Mouse (Mus musculus): ENCODE results near the gene Sema6d.

Gene Sema6d

DNA sequence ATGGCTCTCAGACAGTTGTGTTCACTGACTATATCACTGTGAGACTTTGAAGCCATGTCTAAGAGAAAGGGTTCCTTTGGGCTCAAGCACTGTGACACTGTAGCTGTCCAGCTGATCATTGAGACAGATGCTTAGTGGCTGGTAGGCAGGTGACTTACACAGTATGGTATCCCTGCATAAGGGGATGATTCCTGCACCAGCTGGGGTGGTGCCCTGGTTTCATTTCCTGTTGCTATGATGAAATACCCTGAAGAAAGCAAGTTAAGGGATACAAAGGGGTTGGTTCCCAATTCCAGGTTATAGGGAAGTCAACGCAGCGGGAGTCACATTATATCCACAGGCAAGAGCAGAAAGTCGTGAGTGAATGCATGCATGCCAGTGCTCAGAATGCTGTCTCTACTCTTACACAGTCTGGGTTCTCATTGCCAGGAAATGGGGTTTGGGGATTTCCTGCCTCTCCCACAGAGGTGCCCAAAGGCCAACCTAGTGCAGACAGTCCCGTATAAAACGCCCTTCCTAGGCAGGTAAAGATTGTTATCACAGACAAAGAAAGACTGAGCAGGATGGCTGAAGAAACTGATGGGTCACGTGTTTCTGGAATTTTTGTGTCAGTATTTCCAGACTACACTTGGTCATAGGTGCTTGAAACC is 532.3 kb downstream of the Sema6d start:
- DNase-seq: no peak

DNA sequence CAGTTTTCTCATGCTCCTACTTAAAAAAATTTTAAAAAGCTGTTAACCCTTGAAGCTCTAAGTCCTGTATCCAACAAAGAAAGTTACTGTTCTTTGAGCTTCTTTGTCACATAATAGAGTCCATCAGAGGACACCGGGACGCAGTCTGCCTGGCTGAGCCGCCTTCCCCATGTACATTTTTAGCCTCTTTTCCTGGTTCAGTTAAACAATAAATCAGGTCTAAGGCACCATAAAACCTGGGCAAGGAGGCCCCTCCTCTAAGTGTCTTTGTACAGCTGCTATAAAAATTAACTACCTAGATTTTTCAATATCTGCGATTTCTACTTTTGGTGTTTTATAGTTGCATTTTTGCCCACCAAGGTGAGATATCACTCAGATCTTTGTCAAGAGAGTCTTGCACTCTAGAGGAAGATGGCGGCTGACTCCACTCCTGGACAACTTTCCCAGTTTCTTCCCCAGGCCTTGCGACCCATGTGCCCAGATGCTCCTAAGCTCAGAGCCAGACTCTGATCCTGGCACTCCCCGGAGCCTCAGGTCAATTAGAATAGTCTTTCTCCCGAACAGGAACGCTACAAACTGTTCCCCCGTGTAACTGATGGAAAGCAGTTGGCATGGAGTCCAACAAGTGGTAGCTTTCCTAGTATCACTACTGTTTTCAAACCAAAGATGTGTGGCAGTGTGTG is 534.6 kb downstream of the Sema6d start:
- no peak for DNase-seq

DNA sequence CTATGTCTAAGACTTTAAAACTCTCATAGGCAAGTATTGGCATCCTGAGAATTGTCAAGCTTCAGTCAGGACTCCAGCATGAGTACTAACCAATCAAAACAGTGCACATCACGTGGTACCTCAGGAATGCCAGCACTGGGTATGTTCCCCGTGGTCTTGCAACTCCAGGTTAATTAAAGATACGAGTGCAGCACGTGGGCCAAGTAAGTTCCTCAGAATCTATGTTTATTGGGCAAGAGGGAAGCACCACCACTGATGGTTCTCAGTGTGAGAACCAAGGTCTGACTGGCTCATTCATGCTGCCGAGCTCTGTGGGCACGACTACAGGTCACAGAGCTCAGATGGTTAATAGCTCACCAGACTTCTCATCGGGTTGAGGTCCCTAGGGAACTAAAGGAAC is 536.7 kb downstream of the Sema6d start:
- DNase-seq: no peak

DNA sequence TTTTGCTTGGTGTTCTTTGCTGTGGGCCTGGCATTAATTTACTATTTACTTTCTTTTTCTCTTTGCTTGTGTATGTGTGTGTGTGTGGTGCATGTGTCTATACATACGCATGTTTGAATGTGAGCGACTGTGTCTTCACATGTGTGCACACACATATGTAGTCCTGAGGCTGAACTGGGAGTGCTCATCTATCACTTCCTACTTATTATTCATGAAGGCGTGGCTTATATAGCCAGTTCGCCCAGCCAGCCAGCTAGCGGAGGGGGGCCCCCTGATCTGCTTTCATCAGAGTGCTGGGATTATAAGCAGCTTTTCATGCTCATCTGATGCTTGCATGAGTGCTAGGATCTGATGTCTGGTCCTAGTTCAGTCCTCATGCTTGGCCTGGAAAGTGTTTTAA is 537.9 kb downstream of the Sema6d start:
- DNase-seq: no peak

DNA sequence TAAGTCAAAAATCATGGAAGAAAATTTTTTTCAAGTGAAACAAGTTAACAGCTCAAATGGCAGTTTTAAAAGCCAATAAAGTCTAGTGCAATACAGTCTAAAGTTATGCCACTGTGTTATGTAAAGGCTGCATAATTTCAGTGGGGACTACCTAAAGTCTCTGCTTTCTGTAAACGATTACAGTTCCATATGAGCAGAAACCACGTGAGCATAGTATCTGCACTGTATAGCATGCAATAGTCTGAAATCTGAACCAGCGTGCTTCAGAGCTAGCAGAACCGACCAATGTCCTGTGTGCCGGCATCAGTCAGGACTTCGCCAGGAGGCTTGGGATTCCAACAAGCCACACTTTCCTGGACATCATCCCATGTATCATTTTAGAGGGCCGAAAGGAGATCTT is 538.9 kb downstream of the Sema6d start:
- no peak for DNase-seq

DNA sequence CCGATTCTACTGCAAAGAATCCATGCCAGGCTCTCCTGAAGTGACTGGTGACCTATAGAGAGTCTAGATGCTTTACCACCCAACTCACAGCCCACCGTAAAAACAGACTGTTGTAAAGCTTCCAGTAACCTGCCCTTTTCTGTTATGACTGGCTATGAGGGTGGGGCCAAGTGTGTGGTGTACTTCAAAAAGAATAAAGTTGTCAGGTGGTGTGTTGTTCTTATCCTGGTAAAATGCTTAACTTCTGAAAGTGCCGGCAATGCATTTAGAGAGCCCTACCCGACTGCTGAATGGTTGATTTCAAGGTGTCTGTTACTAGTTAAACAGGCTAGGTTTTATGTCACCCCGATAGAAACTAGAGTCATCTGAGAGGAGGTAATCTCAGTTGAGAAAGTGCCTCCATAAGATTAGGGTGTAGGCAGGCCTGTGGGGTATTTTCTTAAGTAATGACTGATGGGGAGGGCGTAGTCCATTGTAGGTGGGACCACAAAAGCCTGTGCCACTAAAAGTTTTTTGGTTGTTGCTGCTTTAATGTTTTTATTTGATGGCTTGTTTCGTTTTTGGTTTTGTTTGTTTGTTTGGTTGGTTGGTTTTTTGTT is 544.7 kb downstream of the Sema6d start:
- DNase-seq: no peak

DNA sequence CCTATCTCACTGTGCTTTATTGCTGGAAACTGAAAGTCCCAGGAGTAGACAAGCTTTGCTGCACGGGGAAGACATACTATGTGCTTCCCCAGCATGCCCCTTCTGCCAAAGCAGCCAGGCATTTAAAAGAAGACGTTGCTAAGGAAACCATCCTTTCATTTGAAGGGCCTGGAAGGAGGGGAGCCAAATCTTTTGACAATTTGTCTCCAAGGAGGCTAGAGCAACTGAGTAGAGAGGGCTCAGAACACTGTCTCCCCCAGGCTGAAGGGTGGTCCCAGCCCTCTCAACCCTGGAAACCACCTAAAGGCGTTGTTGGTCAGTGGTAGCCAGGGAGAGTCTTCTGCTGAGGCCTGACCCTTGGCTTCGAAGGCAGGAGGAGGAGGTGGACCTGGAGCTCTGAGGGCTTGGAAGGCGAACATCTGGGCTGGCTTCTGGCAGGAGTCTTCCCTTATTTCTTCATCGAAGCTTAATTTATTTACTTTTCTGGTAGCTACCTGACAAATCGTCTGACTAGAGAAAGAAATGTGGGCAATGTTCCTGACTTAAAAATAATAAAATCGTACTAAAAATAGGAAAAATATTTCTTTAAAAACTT is 545.6 kb downstream of the Sema6d start:
- no peak for DNase-seq

DNA sequence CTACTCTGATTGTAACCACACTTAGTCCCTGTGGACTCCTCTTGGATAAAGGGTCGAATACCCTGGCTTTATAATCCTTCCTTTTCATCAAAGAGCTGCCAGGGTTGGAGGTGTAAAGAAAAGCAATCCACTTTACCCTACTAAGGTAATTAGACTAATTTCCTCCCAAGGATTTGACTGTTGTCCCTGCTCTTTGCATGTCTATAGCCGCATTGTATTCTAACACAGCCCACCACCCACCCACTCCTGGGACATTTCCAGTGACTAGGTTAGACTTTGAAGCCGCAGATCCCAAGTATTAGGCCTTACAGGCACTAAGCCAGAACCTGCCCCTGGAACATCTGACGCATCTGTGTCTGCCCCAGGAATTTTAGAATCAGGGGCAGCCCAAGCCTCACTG is 547.3 kb downstream of the Sema6d start:
- DNase-seq: no peak

DNA sequence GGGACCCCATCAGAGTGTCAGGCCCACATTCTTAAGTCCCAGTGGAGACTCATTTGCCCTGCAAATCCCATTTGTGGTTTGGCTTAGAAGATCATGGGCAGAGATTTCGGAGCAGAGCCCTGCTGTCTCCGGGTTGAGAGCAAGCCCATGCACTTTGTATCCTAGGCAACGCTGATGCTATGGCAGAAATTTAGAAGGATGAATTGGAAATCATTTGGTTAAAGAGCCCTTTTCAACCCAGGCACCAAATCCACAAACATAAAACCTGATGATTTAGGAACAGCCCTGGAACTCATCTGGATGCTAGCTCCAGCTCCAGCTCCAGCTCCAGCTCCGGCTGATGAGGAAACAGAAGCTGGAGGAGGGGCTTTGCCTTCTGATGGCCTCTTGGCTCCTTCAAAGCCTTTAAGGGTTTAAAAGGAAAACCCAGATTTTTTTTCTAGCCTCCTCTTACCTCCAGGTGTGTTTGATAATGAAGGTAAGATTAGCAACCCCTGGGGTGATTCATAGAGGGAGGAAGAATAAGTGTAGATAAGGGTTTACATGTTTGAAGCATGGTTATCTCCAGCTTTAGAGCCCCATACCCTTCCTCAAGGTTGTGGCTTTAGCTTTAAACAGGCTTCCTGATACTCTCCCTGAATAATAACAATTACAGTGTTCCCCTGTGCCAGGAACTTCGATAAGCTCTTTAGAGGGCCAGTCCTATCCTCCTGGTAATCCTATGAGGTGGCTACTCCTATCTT is 549.6 kb downstream of the Sema6d start:
- no peak for DNase-seq

DNA sequence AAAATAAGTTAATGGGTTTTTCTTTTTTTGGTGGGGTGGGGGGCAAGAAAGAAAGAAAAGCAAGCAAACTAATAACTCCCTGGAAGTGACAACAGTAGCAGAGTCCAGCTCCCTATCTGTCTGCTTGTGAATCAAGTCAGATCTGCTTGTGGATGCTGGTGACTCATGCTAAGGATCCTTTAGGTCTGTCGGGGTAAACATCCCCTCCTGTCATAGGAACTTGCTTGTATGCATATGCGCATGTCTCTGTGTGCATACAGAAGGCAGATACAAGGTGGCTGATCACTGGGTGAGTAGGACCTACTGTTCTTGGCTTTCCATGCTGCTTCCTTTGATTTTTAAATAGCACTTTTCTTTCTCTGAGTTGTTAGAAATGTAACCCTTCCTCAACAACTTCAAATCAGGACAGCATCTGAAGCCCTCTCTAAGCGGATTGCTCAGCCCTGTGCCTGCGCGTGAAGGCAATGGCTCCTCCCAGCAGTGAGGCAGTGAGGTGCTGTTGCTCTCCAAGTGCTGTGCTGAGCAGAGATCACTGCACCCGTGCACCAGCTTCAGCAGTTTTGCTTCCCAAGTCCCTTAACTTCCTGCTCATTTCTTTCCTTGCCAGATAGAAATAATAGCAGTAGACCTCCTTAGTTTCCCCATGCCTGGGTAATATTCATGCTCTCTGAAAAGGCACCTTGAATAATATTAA is 550.9 kb downstream of the Sema6d start:
- no peak for DNase-seq

DNA sequence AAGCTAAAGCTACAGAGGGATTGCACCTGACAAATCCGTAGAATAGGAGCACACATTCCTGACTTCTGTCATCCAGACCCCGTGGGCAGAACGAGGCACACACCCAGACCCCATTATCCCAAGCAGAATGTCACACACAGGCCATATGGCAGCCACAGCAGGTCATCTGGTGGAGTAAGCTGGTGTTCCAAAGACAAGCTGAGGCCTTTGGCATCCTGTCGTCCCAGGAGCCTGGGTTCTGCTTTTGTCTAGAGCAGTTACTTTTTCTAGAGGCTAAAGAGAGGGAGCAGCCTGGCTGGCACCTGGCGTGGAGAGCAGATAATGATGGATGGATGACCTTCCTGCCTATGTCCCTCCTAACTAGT is 551.4 kb downstream of the Sema6d start:
- no peak for DNase-seq

DNA sequence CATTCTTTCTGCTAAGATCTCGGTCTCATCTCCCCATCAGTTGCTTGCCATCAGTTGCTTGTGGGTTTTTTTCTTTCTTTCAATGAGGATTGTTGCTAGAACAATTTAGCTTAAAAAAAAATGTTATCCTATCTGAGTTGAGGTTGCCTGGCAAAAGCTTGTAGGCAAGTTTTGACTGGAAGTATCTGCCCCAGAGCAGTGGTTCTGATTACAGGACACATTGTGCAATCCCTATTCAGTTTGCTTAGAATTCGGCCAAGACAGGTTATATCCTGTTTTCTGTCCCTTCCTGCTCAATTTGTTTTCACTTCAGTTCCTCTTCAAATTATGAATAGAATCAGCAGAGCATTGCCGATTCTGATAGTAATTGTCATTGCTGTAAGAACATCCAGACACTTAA is 552.4 kb downstream of the Sema6d start:
- DNase-seq: no peak

DNA sequence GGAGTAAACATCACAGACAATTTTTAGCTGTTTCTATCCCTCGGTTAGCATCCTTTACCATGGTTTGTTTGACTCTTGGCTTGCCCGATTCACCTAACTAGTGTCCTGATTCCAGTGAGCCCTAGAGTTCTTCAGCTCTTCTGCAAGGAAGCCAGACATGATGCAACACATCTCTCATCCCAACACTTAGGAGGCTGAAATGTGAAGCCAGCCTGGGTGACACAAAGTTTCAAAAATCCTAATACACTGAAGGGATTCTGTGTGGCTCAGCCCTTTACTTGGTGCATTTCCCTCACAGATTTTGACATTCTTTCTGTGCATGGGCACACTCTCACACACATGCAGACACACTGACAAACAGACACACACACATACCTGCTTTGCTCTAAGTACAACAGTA is 560.8 kb downstream of the Sema6d start:
- DNase-seq: no peak

DNA sequence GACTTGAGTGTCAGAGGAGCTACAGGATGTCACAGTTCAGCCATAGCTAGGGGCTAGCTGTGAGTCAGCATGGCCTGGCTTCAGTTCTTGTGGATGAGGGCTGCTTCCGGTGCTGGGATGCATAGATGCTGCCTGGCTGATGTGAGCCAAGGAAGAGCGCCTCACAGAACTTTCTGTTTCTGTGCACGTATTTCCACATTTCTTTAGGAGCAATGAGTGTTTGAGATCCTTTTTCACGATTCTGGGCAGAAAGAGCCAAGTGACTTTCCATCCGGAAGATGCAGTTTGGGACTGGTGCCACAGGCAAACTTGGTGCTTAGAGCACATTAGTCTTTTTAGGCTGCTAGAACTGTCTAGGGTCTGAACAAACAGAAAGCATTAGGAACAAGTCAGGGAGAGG is 561.4 kb downstream of the Sema6d start:
- DNase-seq: no peak

DNA sequence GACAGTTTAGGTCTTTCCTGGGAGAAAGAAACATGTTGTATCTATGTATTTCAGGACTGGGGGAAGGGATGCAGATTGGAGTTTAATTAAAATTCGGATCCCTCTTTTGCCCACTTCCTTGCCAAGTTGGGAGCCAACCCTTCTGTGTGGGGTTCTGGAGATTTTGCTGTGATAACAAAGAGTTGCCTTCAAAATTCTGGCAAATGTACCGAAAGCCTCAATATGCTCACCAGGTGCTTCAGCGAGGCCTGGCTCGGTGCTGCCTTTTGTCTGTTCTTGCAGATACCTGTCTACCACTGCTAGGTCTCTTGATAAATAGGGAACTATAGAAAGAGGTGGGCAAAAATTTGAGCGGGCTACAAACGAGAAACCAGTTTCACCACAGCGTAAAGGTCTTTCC is 563.4 kb downstream of the Sema6d start:
- no peak for DNase-seq

DNA sequence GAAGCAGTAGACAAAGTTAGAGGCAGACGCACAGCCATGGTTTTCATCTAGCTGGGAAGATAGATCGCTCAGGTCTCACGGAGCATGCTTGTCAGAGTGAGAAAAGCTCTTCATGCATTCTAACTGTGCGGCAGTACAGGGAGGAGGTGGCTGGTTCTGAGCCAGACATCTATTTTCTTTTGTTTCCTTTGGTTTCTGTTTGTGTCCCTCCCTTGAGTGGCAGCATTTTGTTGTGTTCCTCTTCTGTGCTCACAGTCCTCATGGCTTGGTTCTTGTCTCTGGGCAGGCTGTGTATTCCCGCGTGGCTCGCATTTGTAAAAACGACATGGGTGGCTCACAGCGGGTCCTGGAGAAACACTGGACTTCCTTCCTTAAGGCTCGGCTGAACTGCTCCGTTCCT is 567.6 kb downstream of the Sema6d start:
- no peak for DNase-seq

DNA sequence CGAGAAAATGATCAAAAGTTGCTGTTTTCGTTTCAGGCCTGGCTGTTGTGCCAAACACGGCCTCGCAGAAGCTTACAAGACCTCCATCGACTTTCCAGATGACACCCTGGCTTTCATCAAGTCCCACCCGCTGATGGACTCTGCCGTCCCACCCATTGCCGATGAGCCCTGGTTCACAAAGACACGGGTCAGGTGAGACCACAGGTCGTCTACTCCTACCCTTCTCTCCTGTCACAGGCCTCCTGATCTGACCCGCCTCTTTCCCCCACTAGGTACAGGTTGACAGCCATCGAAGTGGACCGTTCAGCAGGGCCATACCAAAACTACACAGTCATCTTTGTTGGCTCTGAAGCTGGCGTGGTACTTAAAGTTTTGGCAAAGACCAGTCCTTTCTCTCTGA is 568.6 kb downstream of the Sema6d start:
- no peak for DNase-seq

DNA sequence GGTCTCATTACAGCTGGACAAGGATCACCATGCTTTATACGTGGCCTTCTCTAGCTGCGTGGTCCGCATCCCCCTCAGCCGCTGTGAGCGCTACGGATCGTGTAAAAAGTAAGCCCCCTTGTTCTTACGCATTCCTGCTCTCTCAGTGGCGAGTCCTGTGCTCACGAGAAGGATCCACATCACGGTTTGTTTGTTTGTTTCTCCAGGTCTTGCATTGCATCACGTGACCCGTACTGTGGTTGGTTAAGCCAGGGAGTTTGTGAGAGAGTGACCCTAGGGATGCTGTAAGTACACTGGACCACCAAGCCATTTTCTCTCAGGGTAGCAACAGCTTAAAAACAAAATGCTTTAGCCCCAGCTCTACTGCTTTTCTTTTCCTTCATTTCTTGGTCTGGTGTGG is 569.8 kb downstream of the Sema6d start:
- no peak for DNase-seq

DNA sequence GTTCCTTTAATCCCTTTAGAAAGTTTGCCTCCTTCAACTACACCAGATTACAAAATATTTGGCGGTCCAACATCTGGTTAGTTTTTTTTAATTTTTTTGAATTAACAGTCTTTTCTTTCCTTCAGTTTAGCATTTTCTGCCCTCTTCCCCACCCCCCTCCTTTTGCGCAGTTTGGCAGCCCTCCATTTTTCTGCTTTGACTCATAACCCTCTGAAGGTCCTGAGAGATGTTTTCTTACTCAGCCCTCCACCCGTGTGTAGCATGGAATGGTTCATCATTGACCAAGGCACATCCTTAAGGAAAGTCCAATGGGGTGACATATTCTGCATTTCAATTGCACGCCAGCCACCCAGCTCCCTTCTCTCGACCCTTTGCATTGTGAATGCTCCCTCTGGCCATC is 570.9 kb downstream of the Sema6d start:
- no peak for DNase-seq

DNA sequence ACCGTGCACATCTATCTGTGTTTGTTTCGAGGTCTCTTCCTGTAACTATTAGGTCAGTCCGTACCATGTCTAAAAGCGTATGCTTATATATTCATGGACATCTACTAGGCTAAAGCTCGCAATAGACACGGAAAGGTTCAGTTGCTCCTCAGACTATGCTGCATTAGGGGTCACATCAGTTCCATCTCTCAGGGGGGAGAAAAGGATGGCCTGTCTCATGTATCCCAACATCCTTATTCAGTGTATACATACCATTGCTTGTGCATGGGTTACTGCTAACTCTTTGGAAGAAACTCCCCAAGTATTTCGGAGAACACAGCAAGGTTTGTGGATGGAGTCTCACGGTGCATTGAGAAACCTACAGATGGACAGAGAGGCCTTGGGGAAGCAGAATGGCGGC is 571.5 kb downstream of the Sema6d start:
- DNase-seq: no peak

DNA sequence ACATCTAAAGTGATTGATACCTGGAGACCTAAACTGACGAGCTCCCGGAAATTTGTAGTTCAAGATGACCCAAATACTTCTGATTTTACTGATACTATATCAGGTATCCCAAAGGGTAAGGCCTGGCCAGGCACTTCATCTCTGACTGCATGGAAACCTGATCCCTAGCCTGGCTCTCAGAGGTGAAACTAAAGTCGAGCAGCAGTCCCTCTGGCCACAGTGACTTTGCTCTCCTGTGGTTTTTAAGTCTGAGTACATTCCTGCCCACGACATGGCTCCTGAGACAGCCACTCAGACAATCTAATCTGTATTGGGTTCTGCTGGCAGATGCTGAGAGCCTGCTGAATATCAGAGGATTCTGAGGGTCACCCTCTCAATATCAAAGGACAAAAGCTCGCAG is 572.5 kb downstream of the Sema6d start:
- DNase-seq: no peak

DNA sequence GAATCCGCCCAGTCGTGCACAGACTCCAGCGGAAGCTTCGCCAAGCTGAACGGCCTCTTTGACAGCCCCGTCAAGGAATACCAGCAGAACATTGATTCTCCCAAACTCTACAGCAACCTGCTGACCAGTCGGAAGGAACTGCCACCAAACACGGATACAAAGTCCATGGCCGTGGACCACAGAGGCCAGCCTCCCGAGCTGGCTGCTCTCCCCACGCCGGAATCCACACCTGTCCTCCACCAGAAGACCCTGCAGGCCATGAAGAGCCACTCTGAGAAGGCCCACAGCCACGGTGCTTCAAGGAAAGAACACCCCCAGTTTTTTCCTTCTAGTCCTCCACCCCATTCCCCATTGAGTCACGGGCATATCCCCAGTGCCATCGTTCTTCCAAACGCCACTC is 574.4 kb downstream of the Sema6d start:
- no peak for DNase-seq

DNA sequence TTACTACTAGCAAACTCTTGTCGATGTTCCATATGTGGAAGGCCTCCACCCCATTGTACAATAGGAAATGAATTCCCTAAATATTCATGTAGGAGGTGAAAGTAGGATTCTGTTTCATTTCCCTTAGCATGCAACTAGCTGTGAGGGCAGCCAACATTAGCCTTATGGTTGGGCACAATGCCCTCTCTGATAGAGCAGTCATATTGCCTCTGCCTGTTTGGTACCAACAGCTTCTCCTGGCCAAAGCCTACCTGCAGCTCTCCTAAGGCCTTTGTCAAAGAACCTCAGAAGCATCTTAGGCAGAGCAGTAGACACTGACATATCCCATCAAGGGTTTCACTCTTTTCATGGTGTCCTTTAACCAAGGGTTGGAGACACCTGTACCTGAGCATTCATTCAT is 578.7 kb downstream of the Sema6d start:
- no peak for DNase-seq

Measured in right cerebral cortex, postnatal 4 days (tissue).